8 mouse cellular contexts compared by ENCODE assay signal in genomic region chr2:84669828-84670568, GRCm38 (mm10). TPM values are rescaled to one million over a fixed set of nuclear protein-coding genes. Genes with fewer than 3 reads are reported as not detected.
A peak's percentile ranks its signal among the peaks of the same experiment; 100 is the strongest.
DNase-seq lines count a peak whose midpoint lies in the region; ATAC-seq lines count a peak whose summit lies in the region.

No protein-coding gene starts in this region.

- no peaks in the 10 kb centered on the region for H3K27me3 ChIP-seq in heart, embryonic 15.5 days
- no peaks in the 10 kb centered on the region for H3K27me3 ChIP-seq in forebrain, embryonic 11.5 days (ENCODE audit: control insufficient read depth, insufficient read depth, low read length)
- no peaks in the 10 kb centered on the region for H3K27me3 ChIP-seq in limb, embryonic 11.5 days (ENCODE audit: control insufficient read depth, insufficient read depth, low read length)
- H3K27me3 ChIP-seq in midbrain, embryonic 11.5 days (ENCODE audit: control insufficient read depth, insufficient read depth, low read length), result no peaks in the 10 kb centered on the region

- peak; percentile 63 for ATAC-seq in heart, embryonic 15.5 days (replicated peaks; ENCODE audit: insufficient number of reproducible peaks, insufficient read depth, low FRiP score, low read depth)
- peak; percentile 82 for ATAC-seq in forebrain, embryonic 11.5 days (replicated peaks; ENCODE audit: low FRiP score)
- ATAC-seq in limb, embryonic 11.5 days (ENCODE audit: insufficient number of reproducible peaks, low FRiP score, low TSS enrichment, low read depth), result peak; percentile 74
- peak; percentile 85 for ATAC-seq in midbrain, embryonic 11.5 days (ENCODE audit: low FRiP score)

- peak overlapping the region; percentile 97 for H3K4me3 ChIP-seq in heart, embryonic 15.5 days
- peak overlapping the region; percentile 90 for H3K4me3 ChIP-seq in forebrain, embryonic 11.5 days (ENCODE audit: low read depth, low read length)
- H3K4me3 ChIP-seq in limb, embryonic 11.5 days (ENCODE audit: low read depth, low read length), result peak overlapping the region; percentile 89
- peak overlapping the region; percentile 72 for H3K4me3 ChIP-seq in midbrain, embryonic 11.5 days (ENCODE audit: low read depth, low read length)

- peak overlapping the region; percentile 92 for H3K27ac ChIP-seq in heart, embryonic 15.5 days
- peak overlapping the region; percentile 94 for H3K27ac ChIP-seq in forebrain, embryonic 11.5 days (ENCODE audit: low read depth, low read length)
- H3K27ac ChIP-seq in limb, embryonic 11.5 days (replicated peaks; ENCODE audit: low read depth, low read length), result peak overlapping the region; percentile 94
- H3K27ac ChIP-seq in midbrain, embryonic 11.5 days (ENCODE audit: low read depth, low read length), result peak overlapping the region; percentile 80

- no peaks in the 10 kb centered on the region for H3K9me3 ChIP-seq in heart, embryonic 15.5 days (replicated peaks)
- no peaks in the 10 kb centered on the region for H3K9me3 ChIP-seq in forebrain, embryonic 11.5 days (ENCODE audit: control insufficient read depth, low read length)
- no peaks in the 10 kb centered on the region for H3K9me3 ChIP-seq in limb, embryonic 11.5 days (ENCODE audit: control insufficient read depth, low read length)
- no peaks in the 10 kb centered on the region for H3K9me3 ChIP-seq in midbrain, embryonic 11.5 days (ENCODE audit: control insufficient read depth, low read length)

- H3K4me1 ChIP-seq in heart, embryonic 15.5 days (replicated peaks), result peaks cover 14% of the 10 kb centered on the region
- peaks cover 3% of the 10 kb centered on the region; the same call in 1 of the 2 replicates for H3K4me1 ChIP-seq in forebrain, embryonic 11.5 days (replicated peaks; ENCODE audit: control insufficient read depth, insufficient read depth, low read length)
- peaks cover 5% of the 10 kb centered on the region for H3K4me1 ChIP-seq in limb, embryonic 11.5 days (ENCODE audit: control insufficient read depth, insufficient read depth, low read length)
- H3K4me1 ChIP-seq in midbrain, embryonic 11.5 days (ENCODE audit: control insufficient read depth, insufficient read depth, low read length), result peaks cover 4% of the 10 kb centered on the region; the same call in 1 of the 2 replicates

- peak overlapping the region; percentile 79 for H3K4me2 ChIP-seq in heart, embryonic 15.5 days
- H3K4me2 ChIP-seq in forebrain, embryonic 11.5 days (ENCODE audit: low read depth, low read length, severe bottlenecking), result peak overlapping the region; percentile 54
- H3K4me2 ChIP-seq in limb, embryonic 11.5 days (ENCODE audit: low read depth, severe bottlenecking), result peak overlapping the region; percentile 69
- peak overlapping the region; percentile 56 for H3K4me2 ChIP-seq in midbrain, embryonic 11.5 days

- 4% methylated on average over 39 of the region's 39 CpGs for WGBS in heart, embryonic 15.5 days
- WGBS in forebrain, embryonic 11.5 days, result 2% methylated on average over 39 of the region's 39 CpGs
- WGBS in limb, embryonic 11.5 days, result 3% methylated on average over 39 of the region's 39 CpGs
- 3% methylated on average over 39 of the region's 39 CpGs for WGBS in midbrain, embryonic 11.5 days

- peak overlapping the region; percentile 96 for H3K9ac ChIP-seq in heart, embryonic 15.5 days
- H3K9ac ChIP-seq in forebrain, embryonic 11.5 days (ENCODE audit: low read length), result peak overlapping the region; percentile 96
- H3K9ac ChIP-seq in limb, embryonic 11.5 days (ENCODE audit: low read length), result peak overlapping the region; percentile 95
- H3K9ac ChIP-seq in midbrain, embryonic 11.5 days (ENCODE audit: low read length), result peak overlapping the region; percentile 91

- no peak for DNase-seq in heart, adult 9 months (ENCODE audit: low spot score in 2 of 2)
- DNase-seq in NIH3T3 (ENCODE audit: low read depth), result peak; percentile 42
- no peak for DNase-seq in forebrain, embryonic 11.5 days (ENCODE audit: low spot score)
- DNase-seq in limb, embryonic 11.5 days (ENCODE audit: low spot score), result no peak
- no peak for DNase-seq in midbrain, embryonic 11.5 days (ENCODE audit: low spot score, missing footprints)
- no peak for DNase-seq in B cell, adult 2 months
- no peak for DNase-seq in right cerebral cortex, postnatal 25 days

- peaks cover 33% of the 10 kb centered on the region for H3K36me3 ChIP-seq in heart, embryonic 15.5 days
- H3K36me3 ChIP-seq in forebrain, embryonic 11.5 days (ENCODE audit: control insufficient read depth, insufficient read depth, low read length), result peaks cover 8% of the 10 kb centered on the region; the same call in 1 of the 2 replicates
- H3K36me3 ChIP-seq in limb, embryonic 11.5 days (ENCODE audit: control insufficient read depth, insufficient read depth, low read length), result peaks cover 7% of the 10 kb centered on the region; the same call in 1 of the 2 replicates
- peaks cover 3% of the 10 kb centered on the region; the same call in 1 of the 2 replicates for H3K36me3 ChIP-seq in midbrain, embryonic 11.5 days (ENCODE audit: control insufficient read depth, insufficient read depth, low read length)

RNA-seq across cellular contexts. Expression of gene Selenoh, which starts 0.6 kb away (rescaled TPM):
- 203 and 214 TPM in 2 replicates for polyA plus RNA-seq in heart, embryonic 15.5 days (2015; fragmentation: Nextera tagmentation; extraction: Ambion mirVana)
- 494 and 502 TPM in 2 replicates for polyA plus RNA-seq in forebrain, embryonic 11.5 days (2014; fragmentation: Nextera tagmentation; extraction: Ambion mirVana)
- polyA plus RNA-seq in limb, embryonic 11.5 days (2014; fragmentation: Nextera tagmentation; extraction: Ambion mirVana), result 485 and 509 TPM in 2 replicates
- 450 and 473 TPM in 2 replicates for polyA plus RNA-seq in midbrain, embryonic 11.5 days (2014; fragmentation: Nextera tagmentation; extraction: Ambion mirVana)

RNA-seq across cellular contexts. Expression of gene Gm28635, which starts 7.8 kb away (rescaled TPM):
- not detected in 2 replicates for polyA plus RNA-seq in heart, embryonic 15.5 days (2015; fragmentation: Nextera tagmentation; extraction: Ambion mirVana)
- not detected in 2 replicates for polyA plus RNA-seq in forebrain, embryonic 11.5 days (2014; fragmentation: Nextera tagmentation; extraction: Ambion mirVana)
- not detected in 2 replicates for polyA plus RNA-seq in limb, embryonic 11.5 days (2014; fragmentation: Nextera tagmentation; extraction: Ambion mirVana)
- polyA plus RNA-seq in midbrain, embryonic 11.5 days (2014; fragmentation: Nextera tagmentation; extraction: Ambion mirVana), result not detected in 2 replicates

RNA-seq across cellular contexts. Expression of gene Med19, which starts 8.2 kb away (rescaled TPM):
- 22.1 and 22.2 TPM in 2 replicates for polyA plus RNA-seq in heart, embryonic 15.5 days (2015; fragmentation: Nextera tagmentation; extraction: Ambion mirVana)
- polyA plus RNA-seq in forebrain, embryonic 11.5 days (2014; fragmentation: Nextera tagmentation; extraction: Ambion mirVana), result 68.3 and 69.2 TPM in 2 replicates
- 54.1 and 55.4 TPM in 2 replicates for polyA plus RNA-seq in limb, embryonic 11.5 days (2014; fragmentation: Nextera tagmentation; extraction: Ambion mirVana)
- 70.7 and 73.2 TPM in 2 replicates for polyA plus RNA-seq in midbrain, embryonic 11.5 days (2014; fragmentation: Nextera tagmentation; extraction: Ambion mirVana)

RNA-seq across cellular contexts. Expression of gene Tmx2, which starts 8.9 kb away (rescaled TPM):
- polyA plus RNA-seq in heart, embryonic 15.5 days (2015; fragmentation: Nextera tagmentation; extraction: Ambion mirVana), result 156 and 158 TPM in 2 replicates
- polyA plus RNA-seq in forebrain, embryonic 11.5 days (2014; fragmentation: Nextera tagmentation; extraction: Ambion mirVana), result 177 and 184 TPM in 2 replicates
- polyA plus RNA-seq in limb, embryonic 11.5 days (2014; fragmentation: Nextera tagmentation; extraction: Ambion mirVana), result 129 TPM in 2 replicates
- 193 and 195 TPM in 2 replicates for polyA plus RNA-seq in midbrain, embryonic 11.5 days (2014; fragmentation: Nextera tagmentation; extraction: Ambion mirVana)

RNA-seq across cellular contexts. Expression of gene Btbd18, which starts 11.1 kb away (rescaled TPM):
- polyA plus RNA-seq in heart, embryonic 15.5 days (2015; fragmentation: Nextera tagmentation; extraction: Ambion mirVana), result 0.10 TPM in 2 replicates
- polyA plus RNA-seq in forebrain, embryonic 11.5 days (2014; fragmentation: Nextera tagmentation; extraction: Ambion mirVana), result 0.36 and 0.77 TPM in 2 replicates
- polyA plus RNA-seq in limb, embryonic 11.5 days (2014; fragmentation: Nextera tagmentation; extraction: Ambion mirVana), result 0.09 and 0.37 TPM in 2 replicates
- 0.19 and 0.41 TPM in 2 replicates for polyA plus RNA-seq in midbrain, embryonic 11.5 days (2014; fragmentation: Nextera tagmentation; extraction: Ambion mirVana)
